Mouse (Mus musculus) lung, postnatal 0 days (tissue): ENCODE results near the gene Stk38. TPM values are rescaled to one million over a fixed set of nuclear protein-coding genes. Genes with fewer than 3 reads are reported as not detected.
A peak's percentile ranks its signal among the peaks of the same experiment; 100 is the strongest.

Source experiments
- ATAC-seq: fragments of 200-750 bp; cut with Nextera tagmentation; 2 replicates; pipeline ENCODE4 v1.8.0; 2017; ENCODE audit warnings: moderate library complexity
- DNase-seq: peaks from one replicate; pipeline ENCODE4 v3.0.0-alpha.2; 2016; ENCODE audit warnings: low spot score
- H3K27ac ChIP-seq: fragments of 300-500 bp; sonication (generic); 2 replicates; pipeline ENCODE4 v1.5.1; 2014; ENCODE audit warnings: antibody characterized with exemption, mild to moderate bottlenecking, low read length, mixed read lengths
- H3K27me3 ChIP-seq: fragments of 300-500 bp; sonication (generic); replicated peaks from 2 replicates; pipeline ENCODE4 v1.6.1; 2014; ENCODE audit warnings: low read length, mixed read lengths; ENCODE audit not compliant: insufficient read depth
- H3K36me3 ChIP-seq: fragments of 300-500 bp; sonication (generic); 2 replicates; pipeline ENCODE4 v1.6.1; 2014; ENCODE audit warnings: low read length, mixed read lengths; ENCODE audit not compliant: insufficient read depth
- H3K4me1 ChIP-seq: fragments of 300-500 bp; sonication (generic); 2 replicates; pipeline ENCODE4 v1.6.1; 2014; ENCODE audit warnings: antibody characterized with exemption, low read depth, low read length, mixed read lengths; ENCODE audit not compliant: insufficient read depth
- H3K4me2 ChIP-seq: fragments of 300-500 bp; sonication (generic); replicated peaks from 2 replicates; pipeline ENCODE4 v1.6.1; 2014; ENCODE audit warnings: low read depth, mild to moderate bottlenecking, low read length, moderate library complexity, mixed read lengths
- H3K4me3 ChIP-seq: fragments of 300-500 bp; sonication (generic); 2 replicates; pipeline ENCODE4 v1.5.1; 2014; ENCODE audit warnings: low read depth, low read length
- H3K9ac ChIP-seq: fragments of 300-500 bp; sonication (generic); replicated peaks from 2 replicates; pipeline ENCODE4 v1.6.1; 2014; ENCODE audit warnings: low read depth, mild to moderate bottlenecking
- H3K9me3 ChIP-seq: fragments of 300-500 bp; sonication (generic); 2 replicates; pipeline ENCODE4 v1.6.1; 2016; ENCODE audit warnings: low read length, mixed read lengths
- CTCF ChIP-seq: IDR thresholded peaks from 2 replicates; pipeline ENCODE4 v1.5.1; 2016; ENCODE audit warnings: antibody characterized with exemption, mild to moderate bottlenecking
- EP300 ChIP-seq: IDR thresholded peaks from 2 replicates; pipeline ENCODE4 v1.6.1; 2016; ENCODE audit warnings: antibody characterized with exemption, mild to moderate bottlenecking, control low read depth
- WGBS: fragments of 180-500 bp; shearing (Covaris S2); extraction: QIAGEN DNeasy Blood & Tissue Kit; methylation state at CpG from one replicate; pipeline ENCODE4 v1.1.7; 2014; 5-methylcytosine and 5-hydroxymethylcytosine counted together
- polyA plus RNA-seq: library from polyadenylated mRNA; unstranded; fragments of >200 nt; fragmentation: Nextera tagmentation; extraction: Ambion mirVana; gene quantifications from 2 replicates; pipeline ENCODE4 v1.2.1, GENCODE M21; 2015

Gene Stk38
- polyA plus RNA-seq, 1 experiment from 2014 or later: 61.1 TPM

DNA sequence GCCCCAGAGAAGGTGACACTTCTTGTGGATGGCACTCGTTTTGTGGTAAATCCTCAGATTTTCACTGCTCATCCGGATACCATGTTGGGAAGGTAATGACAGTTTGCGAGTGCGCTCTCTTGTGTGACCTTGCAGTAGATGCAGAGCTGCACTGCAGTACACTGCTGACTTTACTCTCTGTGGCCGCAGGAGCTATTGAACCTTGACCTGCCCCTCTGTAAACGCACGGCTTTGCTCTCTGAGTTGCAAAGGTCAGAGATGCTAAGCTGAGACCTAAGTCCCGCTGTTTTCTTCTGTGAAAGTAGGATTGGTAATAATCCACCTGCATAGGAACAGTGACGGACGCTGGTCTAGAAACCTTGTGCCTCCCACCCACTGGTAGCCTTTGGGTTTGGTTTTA is 46.2 kb downstream of the Stk38 start:
- Histone ChIP-seq H3K9me3 (no peaks in the 10 kb centered on the region), H3K4me1 (no peaks in the 10 kb centered on the region), H3K4me3 (no peak overlapping the region), H3K4me2 (no peak overlapping the region), H3K9ac (no peak overlapping the region), H3K27me3 (no peaks in the 10 kb centered on the region), H3K27ac (no peak overlapping the region), H3K36me3 (peaks cover 35% of the 10 kb centered on the region)
- DNase-seq (no peak), ATAC-seq (no peak)
- TF ChIP-seq EP300 (no peak), CTCF (no peak)
- 82% methylated on average over 10 of the region's 10 CpGs for WGBS

DNA sequence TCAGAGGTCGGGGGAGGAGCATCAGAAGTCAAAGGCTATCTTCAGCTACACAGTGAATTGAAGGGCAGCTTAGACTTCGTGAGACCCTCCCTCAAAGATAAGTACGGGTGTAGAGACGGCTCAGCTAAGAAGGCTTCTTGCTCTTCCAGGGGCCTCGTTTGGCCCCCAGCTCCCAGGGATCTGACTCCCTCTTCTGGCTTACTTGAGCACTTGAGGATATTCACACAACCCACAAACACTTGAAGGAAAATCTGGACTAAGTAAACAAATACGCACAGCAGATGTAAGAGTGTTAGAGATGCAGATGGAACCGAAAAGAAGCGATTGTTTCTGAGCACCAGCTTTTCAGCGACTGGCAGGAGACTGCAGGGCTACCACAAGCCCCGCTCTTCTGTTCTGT is 47.2 kb downstream of the Stk38 start:
- no peak for DNase-seq
- Histone ChIP-seq H3K9me3 (no peaks in the 10 kb centered on the region), H3K27ac (no peak overlapping the region), H3K27me3 (no peaks in the 10 kb centered on the region), H3K36me3 (peaks cover 33% of the 10 kb centered on the region), H3K4me3 (no peak overlapping the region), H3K4me2 (no peak overlapping the region), H3K9ac (no peak overlapping the region), H3K4me1 (no peaks in the 10 kb centered on the region)
- ATAC-seq: no peak
- WGBS: 48% methylated on average over 10 of the region's 10 CpGs
- TF ChIP-seq CTCF (peak; percentile 34; the same call in 1 of the 2 replicates), EP300 (no peak)

DNA sequence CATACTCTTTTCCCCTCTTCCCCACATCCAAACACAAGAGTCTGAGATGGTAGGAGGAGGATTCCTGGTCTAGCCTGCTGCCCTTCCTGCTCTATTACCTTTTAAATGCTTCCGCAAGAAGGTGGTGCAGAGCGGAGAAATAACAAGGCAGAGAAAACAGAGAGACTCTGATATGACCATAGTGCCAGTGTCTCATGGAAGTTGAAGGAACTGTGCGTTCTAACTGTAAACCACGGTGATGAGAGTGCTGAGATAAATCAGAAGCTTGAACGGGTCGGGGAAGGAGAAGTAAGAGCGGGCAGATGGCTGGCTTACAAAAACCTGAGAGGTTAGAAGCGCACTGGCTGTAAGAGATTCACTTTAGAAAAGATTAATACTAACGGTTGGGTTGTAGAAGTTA is 53.4 kb downstream of the Stk38 start:
- Histone ChIP-seq H3K4me3 (no peak overlapping the region), H3K27ac (no peak overlapping the region), H3K4me2 (peak overlapping the region; percentile 75; the same call in 1 of the 2 replicates), H3K27me3 (no peaks in the 10 kb centered on the region), H3K9me3 (no peaks in the 10 kb centered on the region), H3K9ac (no peak overlapping the region), H3K36me3 (0 out of 2 replicates have a peak, but pooled peaks cover 3% of the 10 kb centered on the region), H3K4me1 (peaks cover 12% of the 10 kb centered on the region)
- 95% methylated on average over 9 of the region's 9 CpGs for WGBS
- TF ChIP-seq EP300 (no peak), CTCF (no peak)
- DNase-seq: no peak
- ATAC-seq: no peak

DNA sequence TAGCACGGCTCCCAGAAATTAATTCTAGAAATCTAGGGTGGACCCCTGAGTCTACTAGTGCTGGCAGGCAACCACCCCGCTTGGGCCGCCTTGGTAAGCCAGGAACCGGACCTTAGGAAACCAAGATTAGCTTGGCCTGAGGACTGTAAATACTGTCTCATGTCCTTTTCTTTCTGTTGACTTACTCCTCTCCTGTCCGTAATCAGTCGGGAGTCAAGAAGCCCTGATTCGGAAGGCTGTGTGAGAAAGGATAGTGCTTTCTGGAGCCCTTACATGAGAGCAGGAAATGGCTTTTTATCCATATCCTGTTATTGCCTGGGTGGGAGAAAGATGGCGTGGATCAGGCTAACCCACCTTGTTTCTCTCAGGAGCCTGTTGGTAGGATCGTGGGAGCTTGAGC is 54.5 kb downstream of the Stk38 start:
- Histone ChIP-seq H3K27ac (peak overlapping the region; percentile 97), H3K4me1 (peaks cover 12% of the 10 kb centered on the region), H3K9me3 (no peaks in the 10 kb centered on the region), H3K4me3 (peak overlapping the region; percentile 70), H3K9ac (peak overlapping the region; percentile 77), H3K27me3 (no peaks in the 10 kb centered on the region), H3K4me2 (peak overlapping the region; percentile 75), H3K36me3 (0 out of 2 replicates have a peak, but pooled peaks cover 2% of the 10 kb centered on the region)
- ATAC-seq (no peak), DNase-seq (peak; percentile 39)
- TF ChIP-seq CTCF (no peak), EP300 (no peak)
- WGBS: 2% methylated on average over 9 of the region's 9 CpGs

DNA sequence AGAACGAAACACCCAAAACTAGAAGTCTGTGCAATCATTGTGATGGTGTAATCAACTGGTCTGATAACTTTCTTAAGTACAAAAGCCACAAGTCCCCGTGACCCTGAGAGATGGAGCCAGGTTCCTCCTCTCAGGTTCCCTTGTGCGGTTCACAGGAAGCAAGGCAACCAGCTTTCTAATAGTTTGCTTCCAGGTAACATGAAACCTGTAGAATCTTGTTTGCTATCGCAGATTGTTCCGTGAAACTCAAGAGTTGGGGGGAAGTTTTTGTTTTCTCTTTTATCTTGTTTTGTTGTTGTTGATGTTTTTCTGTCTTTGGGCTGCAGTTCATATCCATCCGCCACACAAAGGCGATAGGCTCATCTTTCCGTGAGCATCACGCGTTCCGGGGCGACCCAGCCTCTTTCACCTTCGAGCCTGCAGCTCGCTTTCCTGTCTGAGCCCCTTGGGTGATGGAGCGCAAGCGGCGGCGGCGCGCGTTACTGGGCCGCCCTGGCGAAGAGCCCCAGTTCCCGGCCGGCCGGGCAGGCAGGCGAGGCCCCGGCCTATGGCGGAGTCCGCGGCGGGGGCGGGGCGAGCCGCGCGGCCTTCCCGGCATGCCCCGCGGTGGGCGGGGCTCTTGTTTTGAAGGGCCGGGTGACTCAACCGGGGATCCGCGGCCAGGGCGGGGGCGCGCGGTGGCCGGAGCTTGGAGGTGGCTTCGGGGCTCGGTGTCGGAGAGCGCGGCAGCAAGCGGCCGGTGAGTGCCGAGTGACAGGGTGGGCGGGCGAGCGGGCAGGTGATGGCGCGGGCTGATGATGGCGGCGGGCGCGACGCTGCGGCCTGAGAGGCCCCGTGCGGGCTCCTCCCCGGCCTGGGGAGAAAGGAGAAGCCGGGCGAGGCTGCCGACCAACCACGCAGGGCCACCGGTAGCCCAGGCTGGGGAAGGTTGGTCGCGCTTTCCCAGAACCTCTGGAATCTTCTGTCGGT is 55.7 kb downstream of the Stk38 start, which contains the start of gene Kctd20:
TSS of gene Kctd20 (plus strand) at position 120 of the 969 bp plus-strand sequence.
- no peaks in the 10 kb centered on the region for H3K27me3 ChIP-seq
- ATAC-seq (peak; percentile 92), DNase-seq (peak; percentile 95)
- peak within 1 kb of the TSS; percentile 77 for H3K9ac ChIP-seq
- TF ChIP-seq EP300 (no peak), CTCF (no peak; the same call in 1 of the 2 replicates)
- H3K4me1 ChIP-seq: peaks cover 12% of the 10 kb centered on the region
- H3K27ac ChIP-seq: peak within 1 kb of the TSS; percentile 97
- no peaks in the 10 kb centered on the region for H3K9me3 ChIP-seq
- peak within 1 kb of the TSS; percentile 75 for H3K4me2 ChIP-seq
- 1% methylated on average over 53 of the region's 80 CpGs for WGBS
- H3K36me3 ChIP-seq: no peaks in the 10 kb centered on the region
- H3K4me3 ChIP-seq: peak within 1 kb of the TSS; percentile 70

DNA sequence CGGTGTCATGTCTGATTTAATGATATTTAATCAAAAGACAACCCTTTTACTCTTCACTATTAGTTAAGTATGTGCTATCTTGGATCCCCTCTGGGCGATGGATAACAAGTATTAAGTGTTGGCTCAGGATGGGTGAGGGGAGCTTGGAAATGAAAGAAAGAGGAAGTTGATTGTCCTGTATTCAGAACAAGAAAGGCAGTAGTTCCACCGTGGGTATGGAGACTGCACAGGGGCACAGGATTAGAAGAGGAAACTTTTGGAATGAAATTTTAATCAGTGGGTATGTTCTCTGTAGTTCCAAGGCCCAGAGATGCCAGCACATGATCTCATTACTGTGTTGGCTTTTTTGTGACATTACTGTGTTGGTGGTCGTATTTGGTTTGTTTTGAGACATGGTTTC is 57.0 kb downstream of the Stk38 start:
- 52% methylated on average over 4 of the region's 4 CpGs for WGBS
- H3K4me3 ChIP-seq: no peak overlapping the region
- TF ChIP-seq EP300: no peak
- no peak for TF ChIP-seq CTCF

More for the DNA sequence above, 57.0 kb downstream of the Stk38 start:
- Histone ChIP-seq H3K4me2 (no peak overlapping the region), H3K27ac (0 out of 2 replicates have a peak overlapping the region, but pooled peaks have one; percentile 97), H3K4me1 (peaks cover 12% of the 10 kb centered on the region), H3K9me3 (no peaks in the 10 kb centered on the region), H3K9ac (no peak overlapping the region), H3K36me3 (no peaks in the 10 kb centered on the region), H3K27me3 (no peaks in the 10 kb centered on the region)
- ATAC-seq (no peak), DNase-seq (no peak)
